Mouse (Mus musculus): Measurements from ENCODE around the gene Trir.

GRCm38 (mm10) chr8:85059879-85060616 lies 33.4 kb downstream of the Trir start, which contains the start of gene Fbxw9:
- TF ChIP-seq CTCF (IDR thresholded peaks at IDR 0.05; ENCODE audit: control insufficient read depth, insufficient read depth, insufficient read length) (no peak), MYOD1 (IDR thresholded peaks at IDR 0.05; ENCODE audit: control insufficient read depth, insufficient read length, low read depth) (no peak), USF1 (IDR thresholded peaks at IDR 0.05; ENCODE audit: low read depth) (no peak)

Measured in C2C12 (cell line).